Mouse (Mus musculus): ENCODE data around the gene P2rx4. TPM values are rescaled to one million over a fixed set of nuclear protein-coding genes. Genes with fewer than 3 reads are reported as not detected.

The P2rx4 gene
- polyA plus RNA-seq, 1 experiment from 2014 or later, result 38.2 TPM

GRCm38 (mm10) chr5:122689153-122689552, 18.2 kb upstream of the P2rx4 start:
- WGBS, result 81% methylated on average over 7 of the region's 7 CpGs
- 0 out of 2 replicates have a peak, but pooled peaks cover 2% of the 10 kb centered on the region for H3K4me1 ChIP-seq (replicated peaks)
- ATAC-seq, result no peak

GRCm38 (mm10) chr5:122690486-122690885, 16.9 kb upstream of the P2rx4 start:
- no peaks in the 10 kb centered on the region for H3K36me3 ChIP-seq
- no peak overlapping the region for H3K4me2 ChIP-seq (replicated peaks)
- H3K4me1 ChIP-seq (replicated peaks), result 0 out of 2 replicates have a peak, but pooled peaks cover 2% of the 10 kb centered on the region
- no peak overlapping the region for H3K4me3 ChIP-seq (replicated peaks)
- ATAC-seq, result peak; percentile 65
- H3K9ac ChIP-seq, result no peak overlapping the region
- 59% methylated on average over 6 of the region's 6 CpGs for whole genome bisulfite sequencing
- H3K27ac ChIP-seq, result no peak overlapping the region
- no peaks in the 10 kb centered on the region for H3K9me3 ChIP-seq
- no peaks in the 10 kb centered on the region for H3K27me3 ChIP-seq (replicated peaks)

More at GRCm38 (mm10) chr5:122689153-122689552, 18.2 kb upstream of the P2rx4 start:
- Histone ChIP-seq H3K4me2 (replicated peaks) (no peak overlapping the region), H3K9me3 (no peaks in the 10 kb centered on the region), H3K27ac (no peak overlapping the region), H3K27me3 (replicated peaks) (no peaks in the 10 kb centered on the region), H3K4me3 (replicated peaks) (no peak overlapping the region), H3K36me3 (no peaks in the 10 kb centered on the region), H3K9ac (no peak overlapping the region)

- Histone ChIP-seq H3K27me3 (replicated peaks) (no peaks in the 10 kb centered on the region), H3K9ac (no peak overlapping the region), H3K36me3 (no peaks in the 10 kb centered on the region), H3K4me3 (replicated peaks) (no peak overlapping the region), H3K27ac (no peak overlapping the region), H3K4me1 (replicated peaks) (peaks cover 7% of the 10 kb centered on the region; the same call in 1 of the 2 replicates), H3K4me2 (replicated peaks) (no peak overlapping the region), H3K9me3 (no peaks in the 10 kb centered on the region)
- 38% methylated on average over 13 of the region's 13 CpGs for WGBS
- peak; percentile 50; the same call in 1 of the 2 replicates for ATAC-seq
Measured at GRCm38 (mm10) chr5:122693431-122694207, 13.7 kb upstream of the P2rx4 start.

- ATAC-seq, result no peak
- no peak overlapping the region for H3K4me3 ChIP-seq (replicated peaks)
- no peaks in the 10 kb centered on the region for H3K9me3 ChIP-seq
- H3K36me3 ChIP-seq, result no peaks in the 10 kb centered on the region
- H3K4me2 ChIP-seq (replicated peaks), result no peak overlapping the region
- H3K27ac ChIP-seq, result no peak overlapping the region
- H3K9ac ChIP-seq, result no peak overlapping the region
- peaks cover 12% of the 10 kb centered on the region for H3K4me1 ChIP-seq (replicated peaks)
- WGBS, result 63% methylated on average over 8 of the region's 8 CpGs
- no peaks in the 10 kb centered on the region for H3K27me3 ChIP-seq (replicated peaks)
Measured at GRCm38 (mm10) chr5:122695516-122695915, 11.8 kb upstream of the P2rx4 start.

- Histone ChIP-seq H3K4me1 (replicated peaks) (peaks cover 17% of the 10 kb centered on the region), H3K36me3 (no peaks in the 10 kb centered on the region), H3K4me2 (replicated peaks) (no peak overlapping the region), H3K9me3 (no peaks in the 10 kb centered on the region), H3K27ac (no peak overlapping the region), H3K9ac (no peak overlapping the region), H3K4me3 (replicated peaks) (no peak overlapping the region), H3K27me3 (replicated peaks) (no peaks in the 10 kb centered on the region)
- WGBS, result 66% methylated on average over 10 of the region's 10 CpGs
- ATAC-seq, result 0 out of 2 replicates have a peak, but pooled peaks have one; percentile 36
Measured at GRCm38 (mm10) chr5:122698041-122698700, 9.2 kb upstream of the P2rx4 start.

- 53% methylated on average over 9 of the region's 9 CpGs for WGBS
- no peak for ATAC-seq
- H3K4me1 ChIP-seq (replicated peaks), result peaks cover 14% of the 10 kb centered on the region
- H3K4me3 ChIP-seq (replicated peaks), result no peak overlapping the region
- H3K27ac ChIP-seq, result no peak overlapping the region
- no peaks in the 10 kb centered on the region for H3K27me3 ChIP-seq (replicated peaks)
- no peak overlapping the region for H3K4me2 ChIP-seq (replicated peaks)
- no peaks in the 10 kb centered on the region for H3K36me3 ChIP-seq
- H3K9me3 ChIP-seq, result no peaks in the 10 kb centered on the region
- no peak overlapping the region for H3K9ac ChIP-seq
Measured at GRCm38 (mm10) chr5:122698701-122699060, 8.7 kb upstream of the P2rx4 start.

GRCm38 (mm10) chr5:122700109-122700836, 7.1 kb upstream of the P2rx4 start:
- Histone ChIP-seq H3K27me3 (replicated peaks) (no peaks in the 10 kb centered on the region), H3K4me3 (replicated peaks) (no peak overlapping the region), H3K36me3 (no peaks in the 10 kb centered on the region), H3K4me2 (replicated peaks) (no peak overlapping the region), H3K27ac (no peak overlapping the region), H3K9ac (no peak overlapping the region), H3K4me1 (replicated peaks) (peaks cover 14% of the 10 kb centered on the region), H3K9me3 (no peaks in the 10 kb centered on the region)
- no peak for ATAC-seq
- WGBS, result 51% methylated on average over 12 of the region's 12 CpGs

- Histone ChIP-seq H3K4me3 (replicated peaks) (no peak overlapping the region), H3K4me2 (replicated peaks) (no peak overlapping the region), H3K9ac (no peak overlapping the region), H3K27me3 (replicated peaks) (no peaks in the 10 kb centered on the region), H3K36me3 (no peaks in the 10 kb centered on the region), H3K27ac (no peak overlapping the region), H3K9me3 (no peaks in the 10 kb centered on the region), H3K4me1 (replicated peaks) (peaks cover 14% of the 10 kb centered on the region)
- ATAC-seq, result peak; percentile 68
- 13% methylated on average over 5 of the region's 5 CpGs for WGBS
Measured at GRCm38 (mm10) chr5:122700837-122701212, 6.5 kb upstream of the P2rx4 start.

GRCm38 (mm10) chr5:122702156-122702555, 5.2 kb upstream of the P2rx4 start:
- WGBS, result 73% methylated on average over 6 of the region's 6 CpGs

GRCm38 (mm10) chr5:122703574-122703973, 3.8 kb upstream of the P2rx4 start:
- no peak for ATAC-seq
- Histone ChIP-seq H3K4me2 (replicated peaks) (no peak overlapping the region), H3K9ac (no peak overlapping the region), H3K36me3 (no peaks in the 10 kb centered on the region), H3K27ac (no peak overlapping the region), H3K4me3 (replicated peaks) (no peak overlapping the region), H3K4me1 (replicated peaks) (peaks cover 14% of the 10 kb centered on the region), H3K27me3 (replicated peaks) (no peaks in the 10 kb centered on the region), H3K9me3 (no peaks in the 10 kb centered on the region)
- WGBS, result 77% methylated on average over 2 of the region's 2 CpGs

More at GRCm38 (mm10) chr5:122702156-122702555, 5.2 kb upstream of the P2rx4 start:
- H3K9ac ChIP-seq, result no peak overlapping the region
- no peak overlapping the region for H3K4me2 ChIP-seq (replicated peaks)
- no peaks in the 10 kb centered on the region for H3K36me3 ChIP-seq
- no peak overlapping the region for H3K4me3 ChIP-seq (replicated peaks)
- H3K9me3 ChIP-seq, result no peaks in the 10 kb centered on the region
- no peak overlapping the region for H3K27ac ChIP-seq
- ATAC-seq, result no peak
- H3K4me1 ChIP-seq (replicated peaks), result peaks cover 14% of the 10 kb centered on the region
- no peaks in the 10 kb centered on the region for H3K27me3 ChIP-seq (replicated peaks)

- no peaks in the 10 kb centered on the region for H3K9me3 ChIP-seq
- 76% methylated on average over 4 of the region's 4 CpGs for WGBS
- H3K4me1 ChIP-seq (replicated peaks), result peaks cover 9% of the 10 kb centered on the region; the same call in 1 of the 2 replicates
- no peak overlapping the region for H3K9ac ChIP-seq
- no peaks in the 10 kb centered on the region for H3K36me3 ChIP-seq
- no peak for ATAC-seq
- no peak overlapping the region for H3K4me3 ChIP-seq (replicated peaks)
- no peak overlapping the region for H3K4me2 ChIP-seq (replicated peaks)
- H3K27me3 ChIP-seq (replicated peaks), result no peaks in the 10 kb centered on the region
- H3K27ac ChIP-seq, result no peak overlapping the region
Measured at GRCm38 (mm10) chr5:122704571-122704970, 2.8 kb upstream of the P2rx4 start.

GRCm38 (mm10) chr5:122705174-122705573, 2.2 kb upstream of the P2rx4 start:
- Histone ChIP-seq H3K4me1 (replicated peaks) (peaks cover 9% of the 10 kb centered on the region; the same call in 1 of the 2 replicates), H3K9me3 (no peaks in the 10 kb centered on the region), H3K4me2 (replicated peaks) (no peak overlapping the region), H3K27ac (no peak overlapping the region), H3K4me3 (replicated peaks) (no peak overlapping the region), H3K9ac (no peak overlapping the region), H3K36me3 (no peaks in the 10 kb centered on the region), H3K27me3 (replicated peaks) (no peaks in the 10 kb centered on the region)
- no peak for ATAC-seq
- WGBS, result 87% methylated on average over 3 of the region's 3 CpGs

All from intestine, embryonic 15.5 days (tissue).